Mouse (Mus musculus) E14TG2a.4 (cell line): ENCODE measurements at regions not wholly inside any gene's neighbourhood (a gene's known extent, or its start where the extent isn't known, plus 50 kb on each side); places are given as distances from the start of the nearest gene placed in this dataset.

Experiments used
- CTCF ChIP-seq: conservative IDR thresholded peaks from 2 replicates; pipeline ENCODE4 v1.5.1; 2014; ENCODE audit warnings: low read length
- NANOG ChIP-seq: IDR thresholded peaks from 2 replicates; pipeline ENCODE4 v1.6.1; 2014; ENCODE audit warnings: borderline replicate concordance, low read length, mixed read lengths
- POU5F1 ChIP-seq: IDR thresholded peaks from 2 replicates; pipeline ENCODE4 v1.6.1; 2014; ENCODE audit warnings: low read length, borderline replicate concordance

DNA sequence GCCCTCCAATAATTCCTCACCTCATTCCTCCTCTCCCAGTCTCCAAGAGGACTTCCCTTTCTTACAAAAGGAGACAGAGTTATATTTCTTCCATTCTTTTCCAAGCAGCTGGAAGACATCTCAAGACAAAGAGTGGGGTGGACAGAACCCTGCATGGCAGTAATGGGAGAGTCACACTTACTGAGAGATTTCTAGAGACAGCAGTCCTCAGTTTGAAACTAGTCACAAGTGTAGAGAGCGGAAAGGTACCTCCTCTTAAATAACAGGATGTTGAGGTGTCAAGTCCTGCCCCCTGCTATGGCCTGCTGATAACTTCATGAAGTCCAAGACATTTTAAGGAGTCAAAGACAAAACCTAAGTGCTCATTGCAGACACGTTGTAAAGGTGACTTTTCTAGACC lies 875.9 kb upstream of the Ctnnd2 start:
- TF ChIP-seq CTCF (no peak), NANOG (no peak), POU5F1 (no peak)
